Mouse (Mus musculus): ENCODE data around the gene Nelfcd. TPM values are rescaled to one million over a fixed set of nuclear protein-coding genes. Genes with fewer than 3 reads are reported as not detected.
A peak's percentile ranks its signal among the peaks of the same experiment; 100 is the strongest.

The Nelfcd gene
- polyA plus RNA-seq, 1 experiment from 2014 or later = 108 TPM

GRCm38 (mm10) chr2:174428996-174429591 is 13.5 kb downstream of the Nelfcd start:
- Histone ChIP-seq H3K27me3 (replicated peaks; ENCODE audit: control insufficient read depth, insufficient read depth, low read length) (no peaks in the 10 kb centered on the region), H3K27ac (ENCODE audit: low read depth) (no peak overlapping the region), H3K4me2 (ENCODE audit: low read length) (no peak overlapping the region), H3K4me3 (ENCODE audit: low read depth, low read length) (no peak overlapping the region), H3K36me3 (ENCODE audit: control insufficient read depth, insufficient read depth, low read length) (peaks cover 69% of the 10 kb centered on the region), H3K9me3 (ENCODE audit: control insufficient read depth, low read length) (no peaks in the 10 kb centered on the region), H3K9ac (ENCODE audit: low read length) (no peak overlapping the region), H3K4me1 (replicated peaks; ENCODE audit: control insufficient read depth, insufficient read depth, low read length) (no peaks in the 10 kb centered on the region)
- WGBS = 87% methylated on average over 10 of the region's 10 CpGs
- no peak for ATAC-seq (replicated peaks; ENCODE audit: low FRiP score, low TSS enrichment, low read depth)
- no peak for DNase-seq (ENCODE audit: low spot score)

- DNase-seq (ENCODE audit: low spot score) = no peak
These were observed 19.3 kb downstream of the Nelfcd start for GRCm38 (mm10) chr2:174434943-174435342.

GRCm38 (mm10) chr2:174436076-174436701 is 20.6 kb downstream of the Nelfcd start:
- H3K4me2 ChIP-seq (ENCODE audit: low read length) = no peak overlapping the region
- H3K36me3 ChIP-seq (ENCODE audit: control insufficient read depth, insufficient read depth, low read length) = peaks cover 23% of the 10 kb centered on the region
- WGBS = 88% methylated on average over 25 of the region's 26 CpGs
- DNase-seq (ENCODE audit: low spot score) = no peak
- peaks cover 15% of the 10 kb centered on the region for H3K4me1 ChIP-seq (replicated peaks; ENCODE audit: control insufficient read depth, insufficient read depth, low read length)
- H3K4me3 ChIP-seq (ENCODE audit: low read depth, low read length) = no peak overlapping the region
- no peak for ATAC-seq (replicated peaks; ENCODE audit: low FRiP score, low TSS enrichment, low read depth)
- no peak overlapping the region for H3K27ac ChIP-seq (ENCODE audit: low read depth)
- H3K9me3 ChIP-seq (ENCODE audit: control insufficient read depth, low read length) = no peaks in the 10 kb centered on the region
- no peak overlapping the region for H3K9ac ChIP-seq (ENCODE audit: low read length)
- no peaks in the 10 kb centered on the region for H3K27me3 ChIP-seq (replicated peaks; ENCODE audit: control insufficient read depth, insufficient read depth, low read length)

More at GRCm38 (mm10) chr2:174434943-174435342, 19.3 kb downstream of the Nelfcd start:
- no peak for ATAC-seq (replicated peaks; ENCODE audit: low FRiP score, low TSS enrichment, low read depth)
- Histone ChIP-seq H3K27ac (ENCODE audit: low read depth) (no peak overlapping the region), H3K9ac (ENCODE audit: low read length) (no peak overlapping the region), H3K4me2 (ENCODE audit: low read length) (no peak overlapping the region), H3K4me3 (ENCODE audit: low read depth, low read length) (no peak overlapping the region), H3K9me3 (ENCODE audit: control insufficient read depth, low read length) (no peaks in the 10 kb centered on the region), H3K36me3 (ENCODE audit: control insufficient read depth, insufficient read depth, low read length) (peaks cover 23% of the 10 kb centered on the region), H3K4me1 (replicated peaks; ENCODE audit: control insufficient read depth, insufficient read depth, low read length) (peaks cover 15% of the 10 kb centered on the region), H3K27me3 (replicated peaks; ENCODE audit: control insufficient read depth, insufficient read depth, low read length) (no peaks in the 10 kb centered on the region)
- 96% methylated on average over 9 of the region's 9 CpGs for WGBS

- DNase-seq (ENCODE audit: low spot score) (no peak), ATAC-seq (replicated peaks; ENCODE audit: low FRiP score, low TSS enrichment, low read depth) (no peak)
- H3K9ac ChIP-seq (ENCODE audit: low read length) = no peak overlapping the region
- no peaks in the 10 kb centered on the region for H3K9me3 ChIP-seq (ENCODE audit: control insufficient read depth, low read length)
- H3K36me3 ChIP-seq (ENCODE audit: control insufficient read depth, insufficient read depth, low read length) = peaks cover 18% of the 10 kb centered on the region; the same call in 1 of the 2 replicates
- H3K27me3 ChIP-seq (replicated peaks; ENCODE audit: control insufficient read depth, insufficient read depth, low read length) = no peaks in the 10 kb centered on the region
- WGBS = 94% methylated on average over 7 of the region's 7 CpGs
- H3K4me2 ChIP-seq (ENCODE audit: low read length) = no peak overlapping the region
- H3K4me1 ChIP-seq (replicated peaks; ENCODE audit: control insufficient read depth, insufficient read depth, low read length) = peaks cover 15% of the 10 kb centered on the region
- H3K4me3 ChIP-seq (ENCODE audit: low read depth, low read length) = no peak overlapping the region
- no peak overlapping the region for H3K27ac ChIP-seq (ENCODE audit: low read depth)
These were observed 21.5 kb downstream of the Nelfcd start for GRCm38 (mm10) chr2:174436916-174437696.

GRCm38 (mm10) chr2:174437697-174437982 is 22.0 kb downstream of the Nelfcd start:
- H3K9ac ChIP-seq (ENCODE audit: low read length) = no peak overlapping the region
- ATAC-seq (replicated peaks; ENCODE audit: low FRiP score, low TSS enrichment, low read depth) = no peak

GRCm38 (mm10) chr2:174438181-174438580 is 22.6 kb downstream of the Nelfcd start:
- Histone ChIP-seq H3K4me3 (ENCODE audit: low read depth, low read length) (peak overlapping the region; percentile 58), H3K27ac (ENCODE audit: low read depth) (peak overlapping the region; percentile 10; the same call in 1 of the 2 replicates), H3K4me2 (ENCODE audit: low read length) (peak overlapping the region; percentile 82), H3K27me3 (replicated peaks; ENCODE audit: control insufficient read depth, insufficient read depth, low read length) (no peaks in the 10 kb centered on the region), H3K4me1 (replicated peaks; ENCODE audit: control insufficient read depth, insufficient read depth, low read length) (peaks cover 15% of the 10 kb centered on the region), H3K9me3 (ENCODE audit: control insufficient read depth, low read length) (no peaks in the 10 kb centered on the region), H3K36me3 (ENCODE audit: control insufficient read depth, insufficient read depth, low read length) (peaks cover 13% of the 10 kb centered on the region; the same call in 1 of the 2 replicates), H3K9ac (ENCODE audit: low read length) (peak overlapping the region; percentile 38)
- DNase-seq (ENCODE audit: low spot score) (no peak), ATAC-seq (replicated peaks; ENCODE audit: low FRiP score, low TSS enrichment, low read depth) (no peak)
- WGBS = 68% methylated on average over 11 of the region's 11 CpGs

More at GRCm38 (mm10) chr2:174437697-174437982, 22.0 kb downstream of the Nelfcd start:
- DNase-seq (ENCODE audit: low spot score) = no peak
- Histone ChIP-seq H3K4me3 (ENCODE audit: low read depth, low read length) (peak overlapping the region; percentile 58; the same call in 1 of the 2 replicates), H3K9me3 (ENCODE audit: control insufficient read depth, low read length) (no peaks in the 10 kb centered on the region), H3K27ac (ENCODE audit: low read depth) (no peak overlapping the region), H3K4me1 (replicated peaks; ENCODE audit: control insufficient read depth, insufficient read depth, low read length) (peaks cover 15% of the 10 kb centered on the region), H3K4me2 (ENCODE audit: low read length) (peak overlapping the region; percentile 82), H3K27me3 (replicated peaks; ENCODE audit: control insufficient read depth, insufficient read depth, low read length) (no peaks in the 10 kb centered on the region), H3K36me3 (ENCODE audit: control insufficient read depth, insufficient read depth, low read length) (peaks cover 16% of the 10 kb centered on the region; the same call in 1 of the 2 replicates)
- WGBS = 96% methylated on average over 4 of the region's 4 CpGs

- Histone ChIP-seq H3K4me3 (ENCODE audit: low read depth, low read length) (peak within 1 kb of the TSS; percentile 58), H3K9me3 (ENCODE audit: control insufficient read depth, low read length) (no peaks in the 10 kb centered on the region), H3K4me1 (replicated peaks; ENCODE audit: control insufficient read depth, insufficient read depth, low read length) (peaks cover 15% of the 10 kb centered on the region), H3K4me2 (ENCODE audit: low read length) (peak within 1 kb of the TSS; percentile 82), H3K9ac (ENCODE audit: low read length) (peak within 1 kb of the TSS; percentile 38), H3K27ac (ENCODE audit: low read depth) (peak within 1 kb of the TSS; percentile 10; the same call in 1 of the 2 replicates), H3K36me3 (ENCODE audit: control insufficient read depth, insufficient read depth, low read length) (peaks cover 8% of the 10 kb centered on the region; the same call in 1 of the 2 replicates), H3K27me3 (replicated peaks; ENCODE audit: control insufficient read depth, insufficient read depth, low read length) (no peaks in the 10 kb centered on the region)
- 2% methylated on average over 38 of the region's 38 CpGs for WGBS
- peak; percentile 76 for ATAC-seq (replicated peaks; ENCODE audit: low FRiP score, low TSS enrichment, low read depth)
- DNase-seq (ENCODE audit: low spot score) = peak; percentile 85
These were observed 23.3 kb downstream of the Nelfcd start, which contains the start of gene Ctsz for GRCm38 (mm10) chr2:174438737-174439449. TSS of gene Ctsz (minus strand) at chr2:174439039.

GRCm38 (mm10) chr2:174439450-174439838 is 23.8 kb downstream of the Nelfcd start:
- peaks cover 8% of the 10 kb centered on the region; the same call in 1 of the 2 replicates for H3K36me3 ChIP-seq (ENCODE audit: control insufficient read depth, insufficient read depth, low read length)
- H3K4me3 ChIP-seq (ENCODE audit: low read depth, low read length) = no peak overlapping the region
- DNase-seq (ENCODE audit: low spot score) (no peak), ATAC-seq (replicated peaks; ENCODE audit: low FRiP score, low TSS enrichment, low read depth) (no peak)
- 61% methylated on average over 5 of the region's 5 CpGs for WGBS
- H3K9ac ChIP-seq (ENCODE audit: low read length) = no peak overlapping the region; the same call in 1 of the 2 replicates
- no peak overlapping the region for H3K27ac ChIP-seq (ENCODE audit: low read depth)
- no peaks in the 10 kb centered on the region for H3K27me3 ChIP-seq (replicated peaks; ENCODE audit: control insufficient read depth, insufficient read depth, low read length)
- H3K4me1 ChIP-seq (replicated peaks; ENCODE audit: control insufficient read depth, insufficient read depth, low read length) = peaks cover 15% of the 10 kb centered on the region
- H3K4me2 ChIP-seq (ENCODE audit: low read length) = peak overlapping the region; percentile 82; the same call in 1 of the 2 replicates
- H3K9me3 ChIP-seq (ENCODE audit: control insufficient read depth, low read length) = no peaks in the 10 kb centered on the region

Measured in intestine, embryonic 14.5 days (tissue).